ENCODE assay signal across 8 mouse cellular contexts in genomic region chr8:111933348-111934076, GRCm38 (mm10). TPM values are rescaled to one million over a fixed set of nuclear protein-coding genes. Genes with fewer than 3 reads are reported as not detected.
DNase-seq lines count a peak whose midpoint lies in the region; ATAC-seq lines count a peak whose summit lies in the region.

TSS of gene Tmem231 (minus strand) at chr8:111933881.

- no peaks in the 10 kb centered on the region for H3K9me3 ChIP-seq in erythroblast, embryonic 14.5 days (ENCODE audit: control insufficient read depth, low read length)
- H3K9me3 ChIP-seq in heart, embryonic 11.5 days (replicated peaks; ENCODE audit: control insufficient read depth, low read length) = no peaks in the 10 kb centered on the region
- no peaks in the 10 kb centered on the region for H3K9me3 ChIP-seq in kidney, embryonic 15.5 days (replicated peaks)
- no peaks in the 10 kb centered on the region for H3K9me3 ChIP-seq in liver, embryonic 11.5 days (ENCODE audit: control insufficient read depth, low read length)

- ATAC-seq in CD4-positive, CD25-positive, alpha-beta regulatory T cell, adult 4 months = peak; percentile 100
- ATAC-seq in heart, embryonic 11.5 days (replicated peaks; ENCODE audit: insufficient number of reproducible peaks, low FRiP score, low TSS enrichment) = peak; percentile 97
- peak; percentile 99 for ATAC-seq in kidney, embryonic 15.5 days (replicated peaks; ENCODE audit: low FRiP score)
- peak; percentile 97 for ATAC-seq in liver, embryonic 11.5 days (replicated peaks; ENCODE audit: low FRiP score)

- peak; percentile 88 for DNase-seq in brain, embryonic 18.5 days (ENCODE audit: low read depth, low spot score)
- DNase-seq in liver, embryonic 11.5 days (ENCODE audit: low spot score) = peak; percentile 81
- peak; percentile 91 for DNase-seq in naive thymus-derived CD4-positive, alpha-beta T cell, adult 2 months (ENCODE audit: low read depth)
- peak; percentile 93 for DNase-seq in splenic B cell, adult 2 months (ENCODE audit: low read depth, low spot score)

- WGBS in heart, embryonic 11.5 days (ENCODE audit: insufficient replicate concordance) = under 1% methylated on average over 53 of the region's 53 CpGs
- under 1% methylated on average over 53 of the region's 53 CpGs for WGBS in kidney, embryonic 15.5 days
- 2% methylated on average over 53 of the region's 53 CpGs for WGBS in liver, embryonic 11.5 days

- H3K27me3 ChIP-seq in erythroblast, embryonic 14.5 days (ENCODE audit: control insufficient read depth) = no peaks in the 10 kb centered on the region
- H3K27me3 ChIP-seq in heart, embryonic 11.5 days (ENCODE audit: control insufficient read depth, insufficient read depth, low read length) = no peaks in the 10 kb centered on the region
- H3K27me3 ChIP-seq in kidney, embryonic 15.5 days = no peaks in the 10 kb centered on the region
- H3K27me3 ChIP-seq in liver, embryonic 11.5 days (replicated peaks; ENCODE audit: control insufficient read depth, insufficient read depth, low read length) = no peaks in the 10 kb centered on the region
- no peaks in the 10 kb centered on the region for H3K27me3 ChIP-seq in splenic B cell, adult 2 months (ENCODE audit: control insufficient read depth, insufficient read depth, low read length, poor library complexity, severe bottlenecking)

- H3K27ac ChIP-seq in heart, embryonic 11.5 days (ENCODE audit: low read depth, low read length) = peak within 1 kb of the TSS; percentile 57; the same call in 1 of the 2 replicates
- peak within 1 kb of the TSS; percentile 87 for H3K27ac ChIP-seq in kidney, embryonic 15.5 days
- H3K27ac ChIP-seq in liver, embryonic 11.5 days (ENCODE audit: low read depth, low read length) = peak within 1 kb of the TSS; percentile 54

- H3K36me3 ChIP-seq in erythroblast, embryonic 14.5 days (ENCODE audit: control insufficient read depth) = peaks cover 11% of the 10 kb centered on the region
- H3K36me3 ChIP-seq in heart, embryonic 11.5 days (ENCODE audit: control insufficient read depth, insufficient read depth, low read length) = no peaks in the 10 kb centered on the region
- H3K36me3 ChIP-seq in kidney, embryonic 15.5 days = no peaks in the 10 kb centered on the region
- no peaks in the 10 kb centered on the region for H3K36me3 ChIP-seq in liver, embryonic 11.5 days (ENCODE audit: control insufficient read depth, insufficient read depth, low read length)
- H3K36me3 ChIP-seq in splenic B cell, adult 2 months (ENCODE audit: control insufficient read depth, insufficient read depth, low read length, poor library complexity, severe bottlenecking) = no peaks in the 10 kb centered on the region

- peak within 1 kb of the TSS; percentile 83 for H3K4me3 ChIP-seq in erythroblast, embryonic 14.5 days (replicated peaks)
- peak within 1 kb of the TSS; percentile 73 for H3K4me3 ChIP-seq in heart, embryonic 11.5 days (ENCODE audit: low read depth, low read length)
- peak within 1 kb of the TSS; percentile 76 for H3K4me3 ChIP-seq in kidney, embryonic 15.5 days (replicated peaks)
- peak within 1 kb of the TSS; percentile 78 for H3K4me3 ChIP-seq in liver, embryonic 11.5 days (ENCODE audit: low read depth, low read length)

- peaks cover 63% of the 10 kb centered on the region for H3K4me1 ChIP-seq in erythroblast, embryonic 14.5 days (ENCODE audit: control insufficient read depth)
- H3K4me1 ChIP-seq in heart, embryonic 11.5 days (ENCODE audit: control insufficient read depth, insufficient read depth, low read length) = no peaks in the 10 kb centered on the region
- H3K4me1 ChIP-seq in kidney, embryonic 15.5 days = peaks cover 20% of the 10 kb centered on the region
- peaks cover 17% of the 10 kb centered on the region for H3K4me1 ChIP-seq in liver, embryonic 11.5 days (replicated peaks; ENCODE audit: control insufficient read depth, insufficient read depth, low read length)

- H3K4me2 ChIP-seq in heart, embryonic 11.5 days = peak within 1 kb of the TSS; percentile 99
- peak within 1 kb of the TSS; percentile 88 for H3K4me2 ChIP-seq in kidney, embryonic 15.5 days
- peak within 1 kb of the TSS; percentile 98 for H3K4me2 ChIP-seq in liver, embryonic 11.5 days

- peak within 1 kb of the TSS; percentile 80 for H3K9ac ChIP-seq in heart, embryonic 11.5 days (ENCODE audit: low read depth, low read length)
- peak within 1 kb of the TSS; percentile 75 for H3K9ac ChIP-seq in kidney, embryonic 15.5 days
- peak within 1 kb of the TSS; percentile 74 for H3K9ac ChIP-seq in liver, embryonic 11.5 days (ENCODE audit: low read depth, low read length)

RNA-seq across cellular contexts. Expression of gene Tmem231, which starts in this region (rescaled TPM):
- polyA plus RNA-seq in CD4-positive, CD25-positive, alpha-beta regulatory T cell, adult 4 months (2017; shearing (Covaris generic)) = 1 to 10 TPM; 2.5 to 3.5 TPM
- 0.33 and 0.70 TPM in 2 replicates for polyA plus RNA-seq in erythroblast, embryonic 14.5 days (2012)
- polyA plus RNA-seq in heart, embryonic 11.5 days (2014; fragmentation: Nextera tagmentation; extraction: Ambion mirVana) = 5.0 and 5.6 TPM in 2 replicates
- 21.1 and 21.5 TPM in 2 replicates for polyA plus RNA-seq in kidney, embryonic 15.5 days (2015; fragmentation: Nextera tagmentation; extraction: Ambion mirVana)
- 6.7 and 6.8 TPM in 2 replicates for polyA plus RNA-seq in liver, embryonic 11.5 days (2014; fragmentation: Nextera tagmentation; extraction: Ambion mirVana)

Comparison
In these comparisons a context has a peak if more than half of its experiments do, and no peak if none do; other contexts are left out.
1. Peak in every context shown above with its lines: DNase-seq, ATAC-seq, H3K4me3 ChIP-seq and H3K27ac ChIP-seq.